Mouse (Mus musculus): ENCODE measurements around the gene Sf3b3.
"Not testable (repeated sequence)": the region's sequence is repeated elsewhere in the genome, so short reads cannot be mapped to it uniquely, and the experiment has no call there.

Gene Sf3b3

DNA sequence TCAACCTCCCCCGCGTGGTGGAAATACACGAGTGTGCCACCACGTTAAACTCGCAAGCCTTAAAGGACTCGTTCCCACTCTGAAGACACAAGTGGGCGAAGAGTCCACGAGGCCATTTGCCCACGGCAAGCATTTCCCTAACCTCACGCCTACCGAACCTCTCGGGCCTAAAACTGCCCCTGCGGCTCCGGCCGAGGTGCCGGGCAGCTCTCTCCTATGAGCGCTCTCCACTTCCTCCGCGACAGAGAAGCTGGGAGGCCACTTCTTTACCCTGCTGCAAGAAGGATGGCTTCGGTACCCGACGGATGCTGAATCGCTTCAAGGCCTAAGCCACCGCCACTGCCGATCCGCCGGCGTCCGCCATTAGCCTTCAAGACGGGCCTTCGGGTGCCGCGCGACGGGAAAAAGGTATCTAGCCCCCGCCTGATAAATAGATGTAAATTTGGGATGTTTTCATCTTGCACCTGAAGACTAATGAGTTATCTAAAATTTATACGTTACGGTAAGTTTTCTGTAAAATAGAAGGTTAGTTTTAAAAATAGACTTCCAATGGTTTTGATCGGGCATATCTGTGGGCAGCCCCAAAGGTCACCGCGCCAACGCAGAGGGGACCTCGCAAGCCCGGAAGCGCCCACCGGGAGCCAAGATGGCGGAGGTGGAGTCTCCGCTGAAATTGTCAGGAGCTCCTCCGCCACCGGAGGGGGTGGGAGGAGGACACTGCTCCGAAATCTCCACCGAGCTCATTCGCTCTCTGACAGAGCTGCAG, at the start of gene Sf3b3, which contains the start of gene Cog4:
TSS of gene Sf3b3 (minus strand) at position 383 of the 766 bp plus-strand sequence.
TSS of gene Cog4 (plus strand) at position 196 of the 766 bp plus-strand sequence.
- DNase-seq, result peak; percentile 89

DNA sequence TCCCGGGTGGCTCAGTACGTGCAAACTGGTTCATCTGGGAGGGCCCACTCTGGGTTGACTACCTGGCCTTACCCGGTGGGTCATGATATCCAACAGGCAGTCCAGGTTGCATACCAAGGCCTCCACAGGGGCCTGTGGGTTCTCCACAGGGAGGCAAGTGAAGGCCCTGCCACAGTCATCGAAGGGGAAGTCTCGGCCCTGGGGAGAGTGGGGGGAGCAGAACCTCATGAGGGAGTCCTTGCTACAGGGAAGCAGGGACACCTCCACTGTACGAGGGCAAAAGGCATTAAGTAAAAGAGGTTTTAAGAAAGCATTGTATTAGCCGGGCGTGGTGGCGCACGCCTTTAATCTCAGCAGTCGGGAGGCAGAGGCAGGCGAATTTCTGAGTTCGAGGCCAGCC, 49.2 kb upstream of the Sf3b3 start:
- no peak for DNase-seq

DNA sequence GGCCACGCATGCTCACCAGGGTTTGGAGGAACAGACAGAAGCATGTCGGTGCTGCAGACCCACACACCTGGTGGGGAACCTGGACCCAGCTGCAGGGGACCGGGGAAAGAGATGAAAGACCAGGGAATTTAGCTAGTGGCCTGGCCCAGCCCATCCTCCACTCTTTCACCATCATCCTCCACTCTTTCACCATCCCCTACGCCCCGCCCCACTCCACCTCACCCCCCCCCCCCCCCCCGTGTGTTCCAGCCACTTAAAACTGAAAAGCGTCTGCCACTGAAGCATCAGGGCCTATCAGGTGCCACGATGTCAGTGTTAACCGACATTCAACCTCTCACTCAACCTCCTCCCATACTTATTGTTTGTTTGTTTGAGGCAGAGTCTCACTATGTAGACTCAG, 48.7 kb upstream of the Sf3b3 start:
- no peak for DNase-seq

DNA sequence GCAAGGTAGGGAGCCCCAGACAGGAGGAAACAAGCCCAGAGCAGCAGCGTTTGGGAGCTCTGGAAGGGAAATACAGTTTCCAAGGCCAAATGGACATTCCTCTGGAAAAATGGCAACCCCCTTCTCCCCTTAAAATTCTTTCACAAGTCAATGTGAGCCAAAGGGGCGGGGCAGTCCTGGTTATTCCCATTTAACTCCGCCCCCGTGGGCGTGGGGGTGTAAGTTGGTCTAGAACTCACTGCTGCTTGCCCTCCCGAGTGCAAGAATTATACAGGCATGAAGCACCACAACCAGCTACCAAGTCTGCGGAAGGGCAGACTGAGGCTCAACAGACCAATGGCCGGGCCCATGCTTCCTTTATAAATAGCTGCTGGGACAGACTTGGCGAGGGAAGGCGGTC, 48.3 kb upstream of the Sf3b3 start:
- DNase-seq, result no peak

DNA sequence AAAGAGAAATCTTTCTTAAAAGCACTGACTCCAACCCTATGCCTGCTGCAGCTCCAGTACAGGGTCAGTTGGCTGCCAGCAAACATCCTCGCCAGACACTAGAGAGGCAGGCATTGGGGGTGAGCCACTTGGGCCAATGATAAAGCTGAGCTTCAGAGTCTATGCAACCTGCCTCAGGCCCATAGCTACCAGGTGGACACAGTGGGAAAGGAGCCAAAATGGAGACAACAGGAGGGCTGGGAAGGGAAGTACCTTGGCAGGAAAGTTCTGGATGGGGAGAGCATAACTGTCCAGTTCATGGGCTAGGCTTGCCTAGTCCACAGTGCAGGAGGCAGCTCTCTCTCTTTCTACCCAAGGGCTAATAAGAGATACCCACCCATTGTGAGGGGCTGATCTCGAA, 46.3 kb upstream of the Sf3b3 start:
- DNase-seq, result no peak

DNA sequence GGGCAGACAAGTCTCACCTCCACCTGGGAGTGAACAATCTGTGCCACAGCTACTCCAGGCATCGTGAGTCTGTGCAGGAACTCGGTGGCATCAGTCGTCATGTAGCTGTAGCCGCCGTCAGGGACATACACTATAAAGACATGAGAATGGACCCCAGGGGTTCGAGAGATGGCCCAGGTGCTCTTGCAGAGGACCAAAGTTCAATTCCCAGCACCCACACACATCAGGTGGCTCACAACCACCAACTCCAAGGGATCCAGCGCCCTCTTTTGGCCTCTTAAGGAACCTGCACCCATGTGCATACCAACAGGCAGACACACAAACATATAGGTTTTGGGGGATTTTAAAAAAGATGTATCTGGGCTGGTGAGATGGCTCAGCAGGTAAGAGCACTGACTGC, 45.5 kb upstream of the Sf3b3 start:
- no peak for DNase-seq

DNA sequence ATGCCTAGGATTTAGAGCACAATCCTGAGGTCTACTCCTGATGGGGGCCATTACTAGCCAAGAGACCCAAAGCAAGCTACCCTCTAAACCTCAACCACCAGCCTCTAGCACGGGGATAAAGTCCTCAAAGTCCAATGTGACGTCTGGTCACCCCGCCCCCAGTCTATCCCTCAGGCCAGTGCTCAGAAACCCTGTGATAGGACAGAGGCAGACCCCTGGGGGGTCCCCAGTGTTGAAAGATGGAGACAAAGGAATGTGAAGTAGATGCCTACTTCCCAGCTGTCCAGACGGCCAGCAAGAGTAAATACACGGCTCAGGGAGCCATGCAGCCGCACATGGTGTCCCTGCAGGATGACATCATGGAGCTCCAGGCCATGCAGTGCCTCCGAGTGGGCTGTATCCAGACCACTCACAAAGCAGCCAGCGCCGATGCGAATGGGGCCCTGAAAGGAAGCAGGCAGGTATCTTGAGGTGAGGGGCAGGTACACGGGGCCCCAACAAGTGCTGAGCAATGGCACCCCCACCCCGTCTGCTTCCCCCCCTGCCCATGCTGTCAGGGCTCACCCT, 43.4 kb upstream of the Sf3b3 start:
- no peak for DNase-seq

DNA sequence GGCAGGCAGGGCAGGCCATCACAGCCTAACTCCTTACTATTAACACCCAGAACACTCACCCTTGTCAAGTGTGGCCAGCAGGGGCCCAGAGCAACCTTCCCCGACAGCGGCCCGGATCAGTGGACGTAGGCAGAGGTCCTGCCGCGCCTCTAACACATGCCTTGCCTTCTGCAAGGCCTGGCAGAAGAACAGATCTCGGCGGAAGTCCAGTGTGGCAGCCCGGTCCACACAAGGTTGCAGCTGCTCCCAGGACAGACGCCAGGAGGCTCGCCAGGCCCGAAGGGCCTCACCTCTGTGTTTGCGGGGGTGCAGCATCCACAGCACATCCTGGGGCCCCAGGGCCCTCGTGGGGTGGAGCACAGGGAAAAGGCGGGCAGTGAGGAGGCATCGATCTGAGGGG, 42.3 kb upstream of the Sf3b3 start:
- DNase-seq, result no peak

DNA sequence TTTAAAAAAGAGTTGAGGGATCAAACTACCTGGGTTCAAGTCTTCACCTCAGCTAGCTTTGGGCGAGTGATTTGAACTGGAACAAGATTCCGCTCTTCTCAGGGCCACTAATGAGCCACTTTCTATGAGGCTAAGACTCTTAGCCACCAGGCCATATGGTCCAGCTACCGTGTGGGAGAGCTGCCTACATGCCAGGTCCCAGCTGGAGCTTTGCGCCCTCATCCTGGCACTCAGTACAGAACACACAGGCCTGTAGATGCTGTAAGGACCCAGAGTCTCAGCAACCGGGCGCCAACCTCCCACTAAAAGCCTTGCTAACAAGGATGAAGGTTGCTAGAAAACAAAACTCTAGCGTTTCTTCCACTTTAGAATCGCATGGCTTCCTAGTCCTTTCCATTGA, 41.9 kb upstream of the Sf3b3 start:
- DNase-seq, result no peak

DNA sequence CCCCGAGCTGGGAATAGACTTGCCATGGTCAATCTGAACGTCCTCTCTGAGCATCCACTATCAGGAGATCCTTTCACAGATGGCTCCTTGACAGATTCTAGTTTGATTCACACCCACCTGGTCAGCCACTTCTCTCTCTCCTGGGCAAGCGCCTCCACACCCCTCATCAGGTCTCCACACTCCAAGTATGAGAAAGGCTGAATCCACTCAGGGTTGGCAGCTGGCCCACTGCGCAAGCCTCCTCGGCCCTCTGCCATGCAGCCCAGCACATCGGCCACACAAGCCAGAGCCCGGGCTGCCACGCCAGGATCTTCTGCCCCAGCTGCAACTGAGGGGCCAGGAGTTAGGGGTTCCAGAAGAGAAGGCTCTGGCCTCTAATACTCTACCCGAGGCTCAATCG, 41.0 kb upstream of the Sf3b3 start:
- DNase-seq, result no peak

DNA sequence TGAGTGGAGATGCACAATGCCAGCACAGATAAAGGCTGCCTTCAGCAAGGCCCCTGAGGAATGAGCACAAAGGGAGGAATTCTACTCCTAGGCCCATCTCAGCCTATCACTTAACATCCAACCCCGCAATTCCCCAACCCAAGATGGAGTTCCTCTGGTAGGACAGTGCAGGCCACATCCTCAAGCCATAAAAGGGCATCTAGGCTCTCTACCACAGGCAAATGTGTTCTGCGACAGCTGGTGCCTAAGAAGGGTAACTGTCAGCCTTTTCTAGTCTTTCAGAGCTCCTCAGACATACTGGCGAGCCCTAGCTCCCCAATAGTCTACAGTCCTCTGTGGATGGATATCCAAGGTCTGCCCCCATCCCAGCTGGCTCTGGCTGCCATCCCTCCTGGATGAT, 40.0 kb upstream of the Sf3b3 start:
- no peak for DNase-seq

DNA sequence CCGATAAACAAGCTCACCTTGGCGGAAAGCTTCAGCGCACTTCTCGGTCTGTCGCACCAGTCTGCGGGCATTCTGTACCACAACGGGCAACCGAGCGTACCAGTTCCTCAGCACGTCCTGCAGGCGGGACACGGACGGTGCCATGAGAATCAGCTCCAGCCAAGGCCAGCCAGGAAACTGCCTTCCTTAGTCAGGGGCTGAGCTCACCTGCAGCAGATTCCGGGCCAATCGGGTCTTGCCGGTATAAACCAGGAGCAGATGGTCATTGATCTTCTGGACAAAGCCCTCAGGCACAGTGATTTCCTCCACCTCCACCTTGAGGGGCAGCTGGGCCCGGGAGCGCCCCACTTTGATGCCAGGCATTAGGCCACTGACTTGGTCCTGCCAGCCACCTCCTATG, 37.2 kb upstream of the Sf3b3 start:
- DNase-seq, result no peak

DNA sequence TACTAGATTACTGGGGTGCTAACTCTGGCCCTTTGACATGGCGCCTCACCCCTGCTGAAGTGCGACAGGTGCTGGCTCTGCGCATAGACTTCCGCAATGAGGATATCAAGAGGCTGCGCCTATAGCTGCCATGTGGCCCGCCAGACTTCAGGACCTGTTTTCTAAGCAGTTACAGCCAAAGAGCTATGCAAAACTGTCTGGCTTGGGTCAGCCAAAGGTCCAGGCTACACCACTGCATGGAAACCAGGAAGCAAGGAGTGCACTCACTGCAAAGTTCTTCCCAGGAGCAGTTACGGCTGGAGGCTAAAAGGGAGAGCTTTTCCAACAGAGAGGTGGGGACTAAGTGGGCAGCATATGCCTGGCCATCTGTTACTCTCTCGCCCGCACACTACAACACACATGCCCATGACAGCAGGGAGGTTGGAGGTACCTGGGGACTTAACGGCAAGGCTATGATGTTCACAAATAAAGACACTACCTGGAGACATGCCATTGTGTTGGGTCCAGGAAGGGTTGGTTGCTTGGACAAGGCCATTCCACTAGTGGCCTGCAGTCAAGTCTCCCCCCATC, 35.2 kb upstream of the Sf3b3 start:
- DNase-seq, result no peak

DNA sequence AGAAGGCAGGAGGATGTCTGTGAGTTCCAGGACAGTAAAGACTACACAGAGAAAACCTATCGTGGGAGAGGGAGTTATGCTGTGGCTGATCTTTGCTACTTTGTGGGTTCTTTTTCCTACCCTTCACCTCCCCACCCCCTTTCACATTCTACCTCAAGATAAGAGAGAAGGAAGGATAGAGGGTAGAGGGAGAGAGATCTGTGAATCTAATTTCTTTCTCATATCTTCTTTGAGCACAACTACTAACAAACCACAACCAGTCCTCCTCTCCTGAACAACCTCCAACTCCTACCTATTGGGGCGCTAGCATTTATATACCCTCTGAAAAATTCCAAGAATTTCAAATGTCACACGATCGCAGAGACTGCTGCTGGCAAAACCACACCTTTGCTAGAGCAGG, 31.3 kb upstream of the Sf3b3 start:
- no peak for DNase-seq

DNA sequence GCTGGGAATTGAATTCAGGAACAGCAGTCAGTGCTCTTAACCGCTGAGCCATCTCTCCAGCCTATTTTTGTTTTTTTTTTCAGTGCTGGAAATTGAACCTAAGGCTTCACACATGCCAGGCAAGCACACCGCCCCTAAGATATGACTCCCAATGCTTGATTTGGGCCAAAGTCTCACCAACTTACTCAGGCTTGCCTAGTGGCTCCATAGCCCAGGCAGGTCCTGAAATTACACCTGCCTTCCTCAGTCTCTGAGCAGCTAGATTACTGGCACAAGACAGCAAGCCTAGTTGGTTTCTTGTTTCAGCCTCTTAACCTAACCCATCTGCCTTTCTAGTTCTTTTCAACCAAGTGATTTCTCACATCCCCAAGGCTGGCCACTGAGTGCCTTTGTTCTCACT, 23.9 kb upstream of the Sf3b3 start:
- DNase-seq, result no peak

DNA sequence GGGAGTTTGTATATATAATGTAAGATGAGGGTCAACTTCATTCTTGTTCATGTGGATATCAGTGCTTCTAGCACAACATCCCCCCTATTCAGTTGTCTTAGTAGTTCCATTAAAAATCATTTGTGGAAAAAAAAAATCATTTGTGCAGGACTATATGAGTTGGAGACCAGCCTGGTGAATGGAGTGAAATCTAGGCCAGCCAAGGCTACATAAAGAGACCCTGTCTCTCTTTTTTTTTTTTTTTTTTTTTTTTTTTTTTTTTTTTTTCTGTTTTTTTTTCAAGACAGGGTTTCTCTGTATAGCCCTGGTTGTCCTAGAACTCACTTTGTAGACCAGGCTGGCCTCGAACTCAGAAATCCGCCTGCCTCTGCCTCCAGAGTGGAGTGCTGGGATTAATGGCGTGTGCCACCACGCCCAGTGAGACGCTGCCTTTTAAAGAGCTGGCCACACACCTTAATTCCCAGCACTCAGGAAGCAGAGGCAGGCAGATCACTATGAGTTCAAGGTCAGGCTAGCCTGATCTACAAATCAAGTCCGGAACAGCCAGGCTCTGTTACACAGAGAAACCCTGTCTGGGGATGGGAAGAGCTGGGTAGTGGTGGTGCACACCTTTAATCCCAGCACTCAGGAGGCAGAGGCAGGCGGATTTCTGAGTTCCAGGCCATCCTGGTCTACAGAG, 14.9 kb upstream of the Sf3b3 start:
- not testable (repeated sequence) for DNase-seq

DNA sequence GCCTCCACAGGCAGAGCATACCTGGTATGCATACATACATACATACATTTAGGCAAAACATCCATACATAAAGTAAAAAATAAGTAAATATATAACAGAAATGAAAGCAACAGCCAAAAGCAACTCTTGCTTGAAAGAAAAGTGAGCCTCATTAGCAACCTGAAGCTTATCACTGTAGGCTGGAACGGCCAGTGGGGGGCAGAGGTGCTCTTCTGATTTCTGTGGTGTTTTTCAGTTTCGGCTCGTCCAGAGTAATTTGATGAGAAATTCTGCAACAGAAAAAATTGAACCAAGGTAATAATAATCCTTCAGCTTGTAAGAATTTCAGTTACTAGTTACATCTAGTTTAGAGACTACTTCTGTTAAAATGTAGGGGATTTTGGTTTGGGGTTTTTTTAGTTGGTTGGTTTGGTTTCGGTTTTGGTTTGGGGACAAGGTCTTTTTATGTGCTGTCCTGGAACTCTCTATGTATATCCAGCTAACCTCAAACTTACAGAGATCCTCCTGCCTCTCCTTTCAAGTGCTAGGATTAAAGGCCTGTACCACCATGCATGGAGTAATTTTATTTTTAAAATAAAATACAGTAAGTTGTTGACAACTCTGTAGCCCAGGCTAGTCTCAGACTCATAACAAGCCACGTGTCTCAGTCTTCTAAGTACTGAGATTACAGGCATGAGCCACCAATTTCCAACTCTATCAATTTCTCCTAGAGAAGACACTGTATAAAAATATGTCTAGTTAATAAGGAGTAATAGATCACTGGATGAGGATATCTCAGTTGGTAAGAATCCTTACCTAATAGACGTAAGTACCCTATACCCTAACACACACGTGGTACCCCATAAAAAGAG, 13.3 kb upstream of the Sf3b3 start:
- DNase-seq, result no peak

DNA sequence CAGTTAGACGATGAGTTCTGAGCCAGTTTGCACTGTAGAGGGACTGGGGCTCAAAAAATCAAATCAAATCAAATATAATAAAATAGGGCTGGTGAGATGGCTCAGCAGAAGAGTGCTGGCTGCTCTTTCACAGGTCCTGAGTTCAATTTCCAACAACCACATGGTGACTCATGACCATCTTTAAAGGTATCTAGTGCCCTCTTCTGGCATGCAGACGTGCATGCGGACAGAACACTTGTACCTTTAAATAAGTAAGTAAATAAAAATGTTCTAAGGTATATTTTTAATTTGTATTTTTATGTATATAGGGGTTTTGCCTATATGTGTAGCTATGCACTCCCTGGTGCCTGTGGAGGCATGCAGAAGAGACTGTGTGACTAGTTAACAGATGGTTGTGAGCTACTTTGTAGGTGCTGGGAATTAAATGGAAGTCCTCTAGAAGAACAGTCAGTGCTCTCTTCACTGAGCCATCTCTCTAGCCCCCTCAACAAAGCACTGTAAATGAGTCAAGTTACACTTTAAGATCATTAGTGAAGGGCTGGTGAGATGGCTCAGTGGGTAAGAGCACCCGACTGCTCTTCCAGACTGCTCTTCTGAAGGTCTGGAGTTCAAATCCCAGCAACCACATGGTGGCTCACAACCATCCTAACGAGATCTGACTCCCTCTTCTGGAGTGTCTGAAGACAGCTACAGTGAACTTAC, 10.3 kb upstream of the Sf3b3 start:
- peak; percentile 9 for DNase-seq

DNA sequence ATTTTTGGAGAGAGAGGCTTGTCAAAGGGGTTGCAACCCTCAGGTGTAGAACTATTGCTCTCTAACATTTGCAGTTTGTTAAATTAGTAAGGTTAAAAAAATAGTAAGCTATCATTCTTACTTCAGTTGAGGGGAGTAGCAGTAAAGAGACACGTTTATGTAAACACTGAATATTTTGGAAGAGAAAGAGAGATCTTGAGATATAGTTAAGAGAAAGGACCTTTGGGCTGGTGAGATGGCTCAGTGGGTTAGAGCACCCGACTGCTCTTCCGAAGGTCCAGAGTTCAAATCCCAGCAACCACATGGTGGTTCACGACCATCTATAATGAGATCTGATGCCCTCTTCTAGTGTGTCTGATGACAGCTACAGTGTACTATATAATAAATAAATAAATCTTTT, 9.5 kb upstream of the Sf3b3 start:
- DNase-seq, result not testable (repeated sequence)

DNA sequence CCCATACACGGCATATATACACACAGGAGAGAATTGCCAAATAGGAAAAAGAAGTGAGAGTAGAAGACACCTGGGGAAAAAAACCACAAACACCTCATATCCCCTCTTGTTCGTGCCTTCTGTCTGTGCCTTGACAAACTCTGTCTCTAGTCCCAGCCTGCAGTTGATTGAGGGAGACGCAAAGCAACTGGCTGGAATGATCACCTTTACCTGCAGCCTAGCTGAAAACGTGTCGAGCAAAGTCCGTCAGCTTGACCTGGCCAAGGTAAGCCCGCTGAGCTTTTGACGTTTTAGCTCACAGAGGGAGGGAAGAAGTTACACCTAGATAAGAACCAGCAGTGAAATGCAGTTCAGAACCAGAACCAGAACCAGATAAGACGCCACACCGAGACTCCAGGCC, 4.6 kb upstream of the Sf3b3 start:
- no peak for DNase-seq

DNA sequence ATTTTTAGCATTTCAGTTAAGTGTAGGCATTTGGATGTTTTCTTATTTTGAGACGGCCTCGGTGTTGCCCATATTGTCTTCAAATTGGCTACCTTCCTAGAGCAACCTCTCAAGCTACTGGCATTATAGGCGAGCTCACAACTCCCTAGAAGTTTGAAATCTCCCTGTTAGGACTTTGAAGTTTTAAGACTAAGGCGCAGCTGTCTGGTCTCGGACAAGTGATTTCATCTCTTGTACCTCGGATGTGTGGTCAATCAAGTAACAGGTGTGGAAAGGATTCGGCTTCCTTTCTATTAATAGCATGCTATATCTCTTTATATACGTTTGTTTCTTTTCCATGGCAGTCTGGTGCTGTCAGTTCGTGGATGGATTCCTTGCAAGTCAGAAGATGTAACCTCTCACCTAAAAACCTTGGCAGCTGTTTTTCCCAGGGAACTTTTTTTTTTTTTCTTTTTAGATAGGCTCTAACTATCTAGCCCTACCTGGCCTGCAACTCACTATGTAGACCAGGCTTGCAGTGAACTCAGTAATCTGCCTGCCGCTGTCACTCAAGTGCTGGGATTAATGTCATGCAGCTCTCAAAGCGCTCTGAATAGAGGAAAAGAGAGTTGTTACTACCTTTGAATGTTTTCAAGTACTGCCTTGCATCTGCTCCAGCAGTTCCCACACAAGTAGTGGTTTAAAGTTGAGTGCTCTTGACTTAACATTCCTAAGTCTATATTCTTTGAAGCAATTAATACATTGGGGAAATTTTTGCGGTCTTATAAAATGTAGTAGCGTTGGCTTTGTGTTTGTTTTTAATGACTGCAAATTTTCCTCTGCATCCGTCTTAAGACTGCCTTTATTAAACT, 1.3 kb upstream of the Sf3b3 start:
- DNase-seq, result no peak

All from thymus, postnatal 14 days (tissue).